Mouse (Mus musculus) thymus, adult 2 months (tissue): ENCODE measurements around the gene Rpl29.

Experiments used
- CTCF ChIP-seq: fragments of 200-500 bp; IDR thresholded peaks from 2 replicates; pipeline ENCODE4 v1.5.1; 2012; ENCODE audit warnings: mild to moderate bottlenecking, control low read depth, low read length, moderate library complexity, borderline replicate concordance; ENCODE audit not compliant: control insufficient read depth, poor library complexity, insufficient read depth; ENCODE audit errors: extremely low read depth
- POLR2A ChIP-seq: fragments of 200-500 bp; IDR thresholded peaks from 2 replicates; pipeline ENCODE4 v1.6.1; 2012; ENCODE audit warnings: mild to moderate bottlenecking, low read length, control low read depth, moderate library complexity; ENCODE audit not compliant: control insufficient read depth, poor library complexity, insufficient read depth; ENCODE audit errors: extremely low read depth

DNA sequence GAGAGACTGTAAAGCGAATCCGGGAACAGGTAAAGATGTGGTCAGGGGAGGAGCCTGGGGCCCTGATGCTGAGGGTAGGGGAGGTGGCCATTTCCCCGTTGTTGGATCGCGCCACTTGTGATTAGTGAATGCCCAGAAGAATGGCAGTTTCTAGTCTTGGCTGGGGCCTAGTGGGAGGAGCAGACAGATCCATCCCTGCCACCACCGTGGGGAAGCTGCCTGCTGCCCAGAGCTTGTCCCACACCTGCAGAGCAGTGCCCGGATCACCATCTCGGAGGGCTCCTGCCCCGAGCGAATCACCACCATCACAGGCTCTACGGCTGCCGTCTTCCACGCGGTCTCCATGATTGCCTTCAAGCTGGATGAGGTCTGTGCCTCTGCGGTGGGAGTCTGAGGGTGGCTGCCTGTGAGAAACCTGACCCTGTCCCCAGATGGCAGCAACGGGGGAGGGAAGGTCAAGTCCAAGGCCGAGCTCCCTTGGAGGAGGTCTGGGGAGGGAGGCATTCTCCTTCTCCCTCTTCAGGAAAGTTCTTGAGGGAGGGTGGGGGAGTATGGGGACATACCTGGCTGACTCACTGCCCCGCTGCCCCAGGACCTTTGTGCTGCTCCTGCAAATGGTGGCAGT is 31.3 kb downstream of the Rpl29 start:
- TF ChIP-seq CTCF (no peak), POLR2A (no peak)
